Mouse (Mus musculus): Measurements from ENCODE around the gene Hipk4. TPM values are rescaled to one million over a fixed set of nuclear protein-coding genes. Genes with fewer than 3 reads are reported as not detected.

The Hipk4 gene
- polyA plus RNA-seq, 1 experiment from 2014 or later, result 0.18 TPM

DNA sequence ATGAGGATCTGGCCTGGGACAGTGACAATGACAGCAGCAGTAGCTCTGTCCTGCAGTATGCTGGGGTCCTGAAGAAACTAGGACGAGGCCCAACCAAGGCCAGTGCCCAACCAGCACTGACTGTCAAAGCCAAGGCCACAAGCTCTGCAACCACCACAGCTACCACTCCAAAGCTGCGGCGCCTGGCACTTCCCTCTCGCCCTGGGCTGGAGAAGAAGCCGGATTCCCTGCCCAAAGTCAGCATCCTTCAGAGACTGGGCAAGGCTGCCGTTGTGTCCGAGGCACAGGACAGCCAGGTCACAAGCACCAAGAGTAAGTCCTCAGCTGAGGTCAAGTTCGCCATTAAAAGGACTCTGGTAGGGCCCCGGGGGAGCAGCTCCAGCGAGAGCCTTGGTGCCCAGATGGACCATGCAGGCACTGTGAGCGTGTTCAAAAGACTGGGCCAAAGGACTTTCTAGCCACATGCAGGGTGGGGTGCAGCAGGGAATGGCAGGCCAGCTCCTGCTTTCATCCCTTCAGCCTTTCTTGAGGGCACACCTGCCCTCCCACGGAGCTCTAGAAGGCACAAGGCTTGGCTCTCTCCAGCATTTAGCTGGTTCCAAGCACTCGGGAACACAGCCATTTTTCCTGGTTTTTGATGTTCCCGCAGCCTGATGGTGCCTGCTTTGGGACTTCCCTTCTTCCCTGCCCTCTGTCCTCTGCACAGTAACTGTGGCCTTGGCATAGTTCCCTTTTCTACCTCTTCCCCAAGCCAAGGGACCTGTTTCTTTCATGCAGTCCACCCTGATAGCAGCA, 57.5 kb downstream of the Hipk4 start:
- H3K36me3 ChIP-seq (ENCODE audit: control insufficient read depth, insufficient read depth, low read length), result peaks cover 13% of the 10 kb centered on the region
- ATAC-seq (ENCODE audit: low FRiP score) (no peak), DNase-seq (ENCODE audit: low spot score, missing footprints) (peak; percentile 68)
- H3K27me3 ChIP-seq (ENCODE audit: control insufficient read depth, insufficient read depth, low read length), result no peaks in the 10 kb centered on the region
- no peaks in the 10 kb centered on the region for H3K4me1 ChIP-seq (ENCODE audit: control insufficient read depth, insufficient read depth, low read length)
- H3K9me3 ChIP-seq (ENCODE audit: control insufficient read depth, low read length), result no peaks in the 10 kb centered on the region
- H3K27ac ChIP-seq (ENCODE audit: low read depth, low read length), result no peak overlapping the region
- no peak overlapping the region for H3K9ac ChIP-seq (ENCODE audit: low read length)
- WGBS, result 90% methylated on average over 14 of the region's 14 CpGs
- H3K4me3 ChIP-seq (ENCODE audit: low read depth, low read length), result no peak overlapping the region
- H3K4me2 ChIP-seq, result no peak overlapping the region

Other genes with a start within 250 kb of the Hipk4 start
- gene Ltbp4, start 185.6 kb upstream of the Hipk4 start, polyA plus RNA-seq (2014; fragmentation: Nextera tagmentation; extraction: Ambion mirVana), result 2.9 and 5.8 TPM in 2 replicates
- 45.9 and 50.7 TPM in 2 replicates for gene Shkbp1, start 167.2 kb upstream of the Hipk4 start, polyA plus RNA-seq (2014; fragmentation: Nextera tagmentation; extraction: Ambion mirVana)
- gene Gm20479, start 165.8 kb upstream of the Hipk4 start, polyA plus RNA-seq (2014; fragmentation: Nextera tagmentation; extraction: Ambion mirVana), result not detected in 2 replicates
- gene Sptbn4, start 75.6 kb upstream of the Hipk4 start, polyA plus RNA-seq (2014; fragmentation: Nextera tagmentation; extraction: Ambion mirVana), result 0.08 and 0.31 TPM in 2 replicates
- 33.1 and 39.5 TPM in 2 replicates for gene Blvrb, start 75.3 kb upstream of the Hipk4 start, polyA plus RNA-seq (2014; fragmentation: Nextera tagmentation; extraction: Ambion mirVana)
- gene Sertad3, start 49.5 kb upstream of the Hipk4 start, polyA plus RNA-seq (2014; fragmentation: Nextera tagmentation; extraction: Ambion mirVana), result 20.3 and 22.0 TPM in 2 replicates
- 13.4 and 15.5 TPM in 2 replicates for gene Sertad1, start 36.4 kb upstream of the Hipk4 start, polyA plus RNA-seq (2014; fragmentation: Nextera tagmentation; extraction: Ambion mirVana)
- 0.77 and 0.85 TPM in 2 replicates for gene Prx, start 23.9 kb upstream of the Hipk4 start, polyA plus RNA-seq (2014; fragmentation: Nextera tagmentation; extraction: Ambion mirVana)
- gene Pld3, start 30.0 kb downstream of the Hipk4 start, polyA plus RNA-seq (2014; fragmentation: Nextera tagmentation; extraction: Ambion mirVana), result 62.5 and 63.5 TPM in 2 replicates
- gene 2310022A10Rik, start 30.0 kb downstream of the Hipk4 start, polyA plus RNA-seq (2014; fragmentation: Nextera tagmentation; extraction: Ambion mirVana), result 24.6 and 26.5 TPM in 2 replicates
- gene Akt2, start 68.3 kb downstream of the Hipk4 start, polyA plus RNA-seq (2014; fragmentation: Nextera tagmentation; extraction: Ambion mirVana), result 62.6 and 69.0 TPM in 2 replicates
- 9.3 and 10.2 TPM in 2 replicates for gene Ttc9b, start 130.6 kb downstream of the Hipk4 start, polyA plus RNA-seq (2014; fragmentation: Nextera tagmentation; extraction: Ambion mirVana)
- 5.1 and 8.8 TPM in 2 replicates for gene Map3k10, start 151.3 kb downstream of the Hipk4 start, polyA plus RNA-seq (2014; fragmentation: Nextera tagmentation; extraction: Ambion mirVana)
- gene Zfp607b, start 166.1 kb downstream of the Hipk4 start, polyA plus RNA-seq (2014; fragmentation: Nextera tagmentation; extraction: Ambion mirVana), result 8.6 and 9.3 TPM in 2 replicates
- gene Zfp60, start 208.1 kb downstream of the Hipk4 start, polyA plus RNA-seq (2014; fragmentation: Nextera tagmentation; extraction: Ambion mirVana), result 83.0 and 89.2 TPM in 2 replicates

Measured in midbrain, embryonic 11.5 days (tissue).